Mouse (Mus musculus) kidney, adult 9 months (tissue): Measurements from ENCODE around the gene Ints2.

Experiments used
- DNase-seq: peaks from one replicate; pipeline ENCODE4 v3.0.0; 2022

Ints2 gene

GRCm38 (mm10) chr11:86170743-86171142 lies 86.6 kb downstream of the Ints2 start:
- DNase-seq: no peak
